Comparison of ENCODE assay signal across 30 mouse cellular contexts in genomic region chr1:106236986-106237385, GRCm38 (mm10).
DNase-seq lines count a peak whose midpoint lies in the region; ATAC-seq and TF ChIP-seq lines count a peak whose summit lies in the region.
"Had no signal": no experiment of that assay in that cellular context is flagged by ENCODE, and none has a peak within 500 bp of the region (broad histone marks: within the 10 kb centered on the region; RNA-seq: fewer than 3 reads in every experiment).

No protein-coding gene starts in this region.

- no peak for DNase-seq in kidney, adult 2 months
- no peak for DNase-seq in kidney, adult 8-10 months
- no peak for DNase-seq in layer of hippocampus, adult 2 months (ENCODE audit: low spot score in 2 of 2)
- no peak for DNase-seq in layer of hippocampus, postnatal 10 days (ENCODE audit: low spot score in 2 of 2)
- DNase-seq in lung, postnatal 0 days (ENCODE audit: low spot score), result peak; percentile 36
- no peak for DNase-seq in lung, adult 18-20 months
- DNase-seq in retina, postnatal 1 day, result no peak
- DNase-seq: adrenal gland, postnatal 25 days; cerebellum, adult 11-12 months; cerebellum, adult 9-11 months; embryo, embryonic 11 days; forebrain, postnatal 0 days; heart, adult 2 months; heart, postnatal 10 days; kidney, postnatal 25 days; layer of hippocampus, postnatal 36 days; left cerebral cortex, postnatal 4 days; liver; lung, postnatal 36 days; thymus, adult 2 months; thymus, postnatal 36 days had no signal

- no peaks in the 10 kb centered on the region for H3K36me3 ChIP-seq in kidney, adult 2 months (ENCODE audit: control insufficient read depth, insufficient read depth, low read length)
- no peaks in the 10 kb centered on the region for H3K36me3 ChIP-seq in lung, postnatal 0 days (ENCODE audit: insufficient read depth, low read length)
- H3K36me3 ChIP-seq: embryonic facial prominence, embryonic 13.5 days; forebrain, embryonic 12.5 days; heart, embryonic 13.5 days; intestine, embryonic 15.5 days; neural tube, embryonic 12.5 days had no signal

- TF ChIP-seq CTCF in kidney, adult 2 months (conservative IDR thresholded peaks at IDR 0.05; ENCODE audit: insufficient read depth, insufficient read length, low read depth, low read length), result no peak
- TF ChIP-seq CTCF in layer of hippocampus, adult 2 months (conservative IDR thresholded peaks at IDR 0.05), result no peak
- TF ChIP-seq CTCF in lung, postnatal 0 days (IDR thresholded peaks at IDR 0.05), result no peak

- peak; percentile 50; the same call in 1 of the 2 replicates for ATAC-seq in lung, postnatal 0 days
- ATAC-seq: forebrain, postnatal 0 days; hindbrain, embryonic 16.5 days; intestine, embryonic 15.5 days; midbrain, embryonic 16.5 days had no signal

- no peak overlapping the region for H3K4me2 ChIP-seq in lung, postnatal 0 days (replicated peaks; ENCODE audit: low read depth, low read length)
- H3K4me2 ChIP-seq: embryonic facial prominence, embryonic 13.5 days; forebrain, embryonic 12.5 days; heart, embryonic 13.5 days; intestine, embryonic 15.5 days; midbrain, embryonic 11.5 days; neural tube, embryonic 12.5 days had no signal

- H3K9ac ChIP-seq in lung, postnatal 0 days (replicated peaks; ENCODE audit: low read depth), result no peak overlapping the region
- H3K9ac ChIP-seq: embryonic facial prominence, embryonic 13.5 days; forebrain, embryonic 12.5 days; forebrain, postnatal 0 days; heart, embryonic 13.5 days; intestine, embryonic 15.5 days; liver, embryonic 14.5 days; neural tube, embryonic 12.5 days had no signal

- no peak for TF ChIP-seq POLR2A in kidney, adult 2 months (IDR thresholded peaks at IDR 0.05; ENCODE audit: low read depth, low read length)

- H3K4me1 ChIP-seq in kidney, adult 2 months (ENCODE audit: control insufficient read depth, insufficient read depth, low read length), result peaks cover 18% of the 10 kb centered on the region
- H3K4me1 ChIP-seq in lung, postnatal 0 days (ENCODE audit: insufficient read depth, low read depth, low read length), result peaks cover 15% of the 10 kb centered on the region; the same call in 1 of the 2 replicates

- H3K27ac ChIP-seq in kidney, adult 2 months (ENCODE audit: insufficient read depth, low read depth, low read length), result peak overlapping the region; percentile 17; the same call in 1 of the 2 replicates
- peak overlapping the region; percentile 46 for H3K27ac ChIP-seq in layer of hippocampus, adult 2 months
- H3K27ac ChIP-seq in lung, postnatal 0 days (ENCODE audit: low read length), result no peak overlapping the region
- H3K27ac ChIP-seq: embryonic facial prominence, embryonic 13.5 days; forebrain, embryonic 12.5 days; heart, adult 2 months; heart, embryonic 13.5 days; intestine, embryonic 15.5 days; liver, embryonic 14.5 days; neural tube, embryonic 12.5 days had no signal

- peak; percentile 34 for TF ChIP-seq EP300 in lung, postnatal 0 days (IDR thresholded peaks at IDR 0.05)

- H3K27me3 ChIP-seq in kidney, adult 2 months (replicated peaks; ENCODE audit: control insufficient read depth, insufficient read depth, low read length), result no peaks in the 10 kb centered on the region
- no peaks in the 10 kb centered on the region for H3K27me3 ChIP-seq in lung, postnatal 0 days (replicated peaks; ENCODE audit: insufficient read depth, low read length)
- H3K27me3 ChIP-seq: embryonic facial prominence, embryonic 13.5 days; forebrain, embryonic 12.5 days; heart, embryonic 13.5 days; intestine, embryonic 15.5 days; neural tube, embryonic 12.5 days had no signal

- H3K4me3 ChIP-seq in kidney, adult 2 months (ENCODE audit: insufficient read depth, low read depth, low read length), result no peak overlapping the region
- no peak overlapping the region for H3K4me3 ChIP-seq in layer of hippocampus, adult 2 months
- no peak overlapping the region for H3K4me3 ChIP-seq in lung, postnatal 0 days (ENCODE audit: low read depth, low read length)
- H3K4me3 ChIP-seq: embryonic facial prominence, embryonic 13.5 days; forebrain, embryonic 12.5 days; heart, adult 2 months; heart, embryonic 13.5 days; intestine, embryonic 15.5 days; neural tube, embryonic 12.5 days had no signal

- H3K9me3 ChIP-seq in lung, postnatal 0 days (ENCODE audit: low read length), result no peaks in the 10 kb centered on the region
- H3K9me3 ChIP-seq: embryonic facial prominence, embryonic 13.5 days; forebrain, embryonic 12.5 days; heart, embryonic 13.5 days; intestine, embryonic 15.5 days; neural tube, embryonic 12.5 days had no signal
